Mouse (Mus musculus) embryonic stem cell, embryonic (primary cell): ENCODE results near the gene Fnbp1l.

Source experiments
- CTCF ChIA-PET, 4 experiments: fragments of 300-600 bp in 2 of 4; fragments of 350-600 bp in 2 of 4; sonication (Branson Sonifier 250); formaldehyde crosslinking; loops; one replicate each; lab custom pipeline; 2022; ENCODE audit warnings: inconsistent platforms in 2 of 4; lab: Charles Lee
- POLR2A ChIA-PET, 4 experiments: fragments of 300-600 bp in 2 of 4; fragments of 350-600 bp in 2 of 4; sonication (Branson Sonifier 250); formaldehyde crosslinking; loops; one replicate each; lab custom pipeline; 2022; ENCODE audit warnings: antibody characterized with exemption in 4 of 4, inconsistent platforms in 1 of 4; lab: Charles Lee

Gene Fnbp1l

GRCm38 (mm10) chr3:122618991-122619930 lies at the start of gene Fnbp1l:
Gene Fnbp1l (minus strand): TSS chr3:122619715.
- POLR2A ChIA-PET = interaction anchor here (0.6 to 3.7 kb wide), 37 partner anchors 8 to 889 kb away, joined by 3 to 22 read pairs (median 3); no protein-coding TSS in a partner anchor
- CTCF ChIA-PET = interaction anchor here in 3 of 4 experiments (0.7 to 1.6 kb wide), 7 partner anchors 19 to 499 kb away, joined by 3 to 5 read pairs (median 4); no protein-coding TSS in a partner anchor

- CTCF ChIA-PET = interaction anchor here in 2 of 4 experiments (0.7 to 2.1 kb wide), 2 partner anchors 13 to 244 kb away, joined by 4 to 8 read pairs; no protein-coding TSS in a partner anchor
- POLR2A ChIA-PET = interaction anchor here in 1 of 4 experiments (0.7 kb wide), 1 partner anchor 444 kb away, joined by 3 read pairs; no protein-coding TSS in a partner anchor
Measured at GRCm38 (mm10) chr3:122660795-122661194, 41.3 kb upstream of the Fnbp1l start.

GRCm38 (mm10) chr3:122659261-122659917 lies 39.9 kb upstream of the Fnbp1l start:
- POLR2A ChIA-PET = no interaction called here
- CTCF ChIA-PET = interaction anchor here in 1 of 4 experiments (1.0 to 2.1 kb wide), 2 partner anchors 12 to 245 kb away, joined by 4 to 8 read pairs; no protein-coding TSS in a partner anchor

GRCm38 (mm10) chr3:122647195-122647837 lies 27.8 kb upstream of the Fnbp1l start:
- ChIA-PET POLR2A (interaction anchor here in 3 of 4 experiments (0.6 to 1.6 kb wide), 9 partner anchors 17 to 512 kb away, joined by 3 to 6 read pairs (median 3); partner anchors contain the start of genes Fnbp1l (in 1 of the 3) and Pde5a (in 1 of the 3)), CTCF (interaction anchor here (0.5 to 4.5 kb wide), 32 partner anchors 10 to 725 kb away, joined by 3 to 67 read pairs (median 5); partner anchors contain the start of genes Pde5a (in 3 of the 4) and Bcar3 (in 1 of the 4))

GRCm38 (mm10) chr3:122640286-122640685 lies 20.8 kb upstream of the Fnbp1l start:
- CTCF ChIA-PET = interaction anchor here in 3 of 4 experiments (0.6 to 2.1 kb wide), 14 partner anchors 19 to 520 kb away, joined by 3 to 11 read pairs (median 3); partner anchors contain the start of genes Bcar3 (in 1 of the 3) and Fnbp1l (in 1 of the 3)
- POLR2A ChIA-PET = interaction anchor here in 2 of 4 experiments (0.6 to 1.3 kb wide), 6 partner anchors 11 to 346 kb away, joined by 3 to 4 read pairs (median 4); partner anchors contain the start of genes Bcar3 (in 1 of the 2) and Pde5a (in 1 of the 2)

GRCm38 (mm10) chr3:122639197-122639475 lies 19.6 kb upstream of the Fnbp1l start:
- CTCF ChIA-PET = interaction anchor here in 3 of 4 experiments (0.6 to 1.4 kb wide), 8 partner anchors 18 to 785 kb away, joined by 3 to 5 read pairs (median 4); partner anchors contain the start of genes Bcar3 (in 1 of the 3) and Fnbp1l (in 1 of the 3)

GRCm38 (mm10) chr3:122638329-122639196 lies 19.0 kb upstream of the Fnbp1l start:
- CTCF ChIA-PET = interaction anchor here in 3 of 4 experiments (0.6 to 1.7 kb wide), 17 partner anchors 10 to 784 kb away, joined by 3 to 10 read pairs (median 4); partner anchors contain the start of genes Bcar3 (in 2 of the 3) and Fnbp1l (in 1 of the 3)
- POLR2A ChIA-PET = interaction anchor here in 2 of 4 experiments (0.8 to 0.9 kb wide), 2 partner anchors 18 to 341 kb away, joined by 3 to 4 read pairs; no protein-coding TSS in a partner anchor

More at GRCm38 (mm10) chr3:122639197-122639475, 19.6 kb upstream of the Fnbp1l start:
- POLR2A ChIA-PET = interaction anchor here in 1 of 4 experiments (0.9 kb wide), 1 partner anchor 342 kb away, joined by 3 read pairs; no protein-coding TSS in a partner anchor

GRCm38 (mm10) chr3:122637280-122637679 lies 17.8 kb upstream of the Fnbp1l start:
- POLR2A ChIA-PET = no interaction called here
- CTCF ChIA-PET = interaction anchor here in 1 of 4 experiments (1.7 kb wide), 1 partner anchor 325 kb away, joined by 10 read pairs; no protein-coding TSS in a partner anchor

GRCm38 (mm10) chr3:122635246-122635645 lies 15.7 kb upstream of the Fnbp1l start:
- CTCF ChIA-PET = interaction anchor here in 1 of 4 experiments (0.6 to 2.5 kb wide), 4 partner anchors 319 to 466 kb away, joined by 3 to 7 read pairs (median 3); no protein-coding TSS in a partner anchor
- POLR2A ChIA-PET = interaction anchor here in 1 of 4 experiments (1.3 kb wide), 1 partner anchor 71 kb away, joined by 3 read pairs; no protein-coding TSS in a partner anchor

- POLR2A ChIA-PET = interaction anchor here in 3 of 4 experiments (1.0 to 3.2 kb wide), 8 partner anchors 9 to 356 kb away, joined by 3 to 22 read pairs (median 4); partner anchors contain the start of genes Fnbp1l (in 3 of the 3) and Dnttip2 (in 1 of the 3)
- CTCF ChIA-PET = interaction anchor here in 2 of 4 experiments (0.6 to 1.6 kb wide), 5 partner anchors 9 to 334 kb away, joined by 3 to 5 read pairs (median 3); no protein-coding TSS in a partner anchor
Measured at GRCm38 (mm10) chr3:122629580-122629979, 10.1 kb upstream of the Fnbp1l start.

- ChIA-PET CTCF (interaction anchor here in 2 of 4 experiments (0.9 to 1.6 kb wide), 4 partner anchors 9 to 333 kb away, joined by 3 to 5 read pairs (median 4); no protein-coding TSS in a partner anchor), POLR2A (interaction anchor here in 3 of 4 experiments (0.8 to 3.2 kb wide), 8 partner anchors 9 to 355 kb away, joined by 3 to 22 read pairs (median 6); partner anchors contain the start of genes Fnbp1l (in 3 of the 3) and Dnttip2 (in 1 of the 3))
Measured at GRCm38 (mm10) chr3:122628956-122629355, 9.4 kb upstream of the Fnbp1l start.

- POLR2A ChIA-PET = interaction anchor here in 3 of 4 experiments (0.8 to 3.2 kb wide), 4 partner anchors 8 to 70 kb away, joined by 3 to 17 read pairs (median 8); partner anchors contain the start of gene Fnbp1l (in 3 of the 3)
- CTCF ChIA-PET = interaction anchor here in 2 of 4 experiments (1.4 to 1.6 kb wide), 2 partner anchors 10 kb away, joined by 3 to 5 read pairs; no protein-coding TSS in a partner anchor
Measured at GRCm38 (mm10) chr3:122628546-122628945, 9.0 kb upstream of the Fnbp1l start.

- CTCF ChIA-PET = interaction anchor here in 1 of 4 experiments (1.6 kb wide), 1 partner anchor 10 kb away, joined by 5 read pairs; no protein-coding TSS in a partner anchor
- POLR2A ChIA-PET = interaction anchor here in 3 of 4 experiments (0.7 to 3.2 kb wide), 5 partner anchors 8 to 213 kb away, joined by 3 to 17 read pairs (median 3); partner anchors contain the start of gene Fnbp1l (in 2 of the 3)
Measured at GRCm38 (mm10) chr3:122627846-122628245, 8.3 kb upstream of the Fnbp1l start.

- ChIA-PET CTCF (no interaction called here), POLR2A (no interaction called here)
Measured at GRCm38 (mm10) chr3:122624591-122624990, 5.1 kb upstream of the Fnbp1l start.

GRCm38 (mm10) chr3:122620285-122620931 lies 893 bp upstream of the Fnbp1l start:
- CTCF ChIA-PET = interaction anchor here in 3 of 4 experiments (0.6 to 1.1 kb wide), 4 partner anchors 9 to 155 kb away, joined by 3 to 24 read pairs (median 3); no protein-coding TSS in a partner anchor
- POLR2A ChIA-PET = interaction anchor here (0.6 to 3.7 kb wide), 23 partner anchors 8 to 716 kb away, joined by 3 to 22 read pairs (median 6); partner anchors contain the start of gene Bcar3 (in 1 of the 4)
